In the genomic region with DNA sequence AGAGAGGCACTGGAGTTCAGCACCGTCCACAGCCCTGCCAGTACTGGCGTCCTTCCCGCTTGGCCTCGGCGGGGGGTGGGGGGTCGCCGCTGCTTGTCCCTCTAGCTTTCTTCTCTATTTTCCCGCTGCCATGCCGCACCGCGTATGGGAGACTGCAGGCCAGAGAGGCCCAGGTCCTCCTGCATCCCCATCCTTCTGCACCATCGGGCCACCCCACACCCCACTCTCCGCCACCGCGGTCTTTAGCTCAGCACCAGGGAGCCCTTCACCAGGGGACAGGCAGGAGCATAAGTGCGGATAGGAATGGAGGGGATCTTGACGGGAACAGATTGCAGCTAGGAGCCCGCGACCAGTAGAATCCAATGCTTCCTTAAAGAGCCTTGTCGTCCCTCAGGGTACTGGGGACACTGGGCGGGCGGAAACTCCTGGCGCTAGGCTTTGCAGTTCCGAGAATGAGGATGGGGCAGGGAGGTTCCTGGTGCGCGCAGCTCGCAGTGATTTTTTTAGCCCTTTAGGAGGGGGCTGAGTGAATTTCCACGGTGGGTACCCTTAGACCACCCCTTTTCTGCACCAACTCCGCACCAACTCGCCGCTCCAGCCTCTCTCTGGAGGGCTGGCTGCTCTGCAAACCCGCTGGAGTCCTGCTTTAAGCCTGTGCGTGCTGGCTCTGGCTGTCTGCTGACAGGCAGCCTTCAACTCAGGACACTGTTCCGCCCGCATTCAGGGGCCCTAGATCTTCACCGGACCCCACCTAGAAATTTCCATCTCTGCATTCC, we compare ENCODE assay signal across 8 mouse cellular contexts.
DNase-seq lines count a peak whose midpoint lies in the region; ATAC-seq lines count a peak whose summit lies in the region.

No protein-coding gene starts in this region.

- intact Hi-C loops in left cerebral cortex, postnatal 4 days (cut with DNase I) = loop anchor here (5.0 kb wide), 1 partner anchor 200 kb away; a partner anchor contains a TSS

- WGBS in heart, embryonic 14.5 days = under 1% methylated on average over 36 of the region's 36 CpGs
- WGBS in neural tube, embryonic 11.5 days = under 1% methylated on average over 36 of the region's 36 CpGs

- H3K27ac ChIP-seq in heart, embryonic 14.5 days (replicated peaks in 1 of 2; ENCODE audit: control insufficient read depth in 1 of 2, insufficient read depth in 1 of 2, low read depth in 2 of 2, low read length in 2 of 2) = no peak overlapping the region
- H3K27ac ChIP-seq in neural tube, embryonic 11.5 days (ENCODE audit: low read depth, low read length) = 0 out of 2 replicates have a peak overlapping the region, but pooled peaks have one; percentile 1

- peak overlapping the region; percentile 47; the same call in 1 of the 2 replicates for H3K9ac ChIP-seq in heart, embryonic 14.5 days (ENCODE audit: low read length)
- peak overlapping the region; percentile 63 for H3K9ac ChIP-seq in neural tube, embryonic 11.5 days (ENCODE audit: low read length)

- peak overlapping the region; percentile 85 for H3K4me2 ChIP-seq in heart, embryonic 14.5 days (ENCODE audit: low read length)
- H3K4me2 ChIP-seq in neural tube, embryonic 11.5 days (ENCODE audit: low read depth) = peak overlapping the region; percentile 95

- H3K36me3 ChIP-seq in heart, embryonic 14.5 days (ENCODE audit: control insufficient read depth, insufficient read depth, low read length) = no peaks in the 10 kb centered on the region
- H3K36me3 ChIP-seq in neural tube, embryonic 11.5 days (ENCODE audit: control insufficient read depth, insufficient read depth, low read length) = no peaks in the 10 kb centered on the region

- H3K9me3 ChIP-seq in heart, embryonic 14.5 days (ENCODE audit: control insufficient read depth, low read length) = no peaks in the 10 kb centered on the region
- H3K9me3 ChIP-seq in neural tube, embryonic 11.5 days (ENCODE audit: control insufficient read depth, low read length) = no peaks in the 10 kb centered on the region

- H3K4me1 ChIP-seq in heart, embryonic 14.5 days (ENCODE audit: control insufficient read depth in 2 of 2, insufficient read depth in 2 of 2, low read length in 2 of 2) = peaks cover 2 to 3% of the 10 kb centered on the region in 2 experiments; a peak in 2 of 4 replicates
- peaks cover 3% of the 10 kb centered on the region; the same call in 1 of the 2 replicates for H3K4me1 ChIP-seq in neural tube, embryonic 11.5 days (ENCODE audit: control insufficient read depth, insufficient read depth, low read length)

- peak; percentile 30 for DNase-seq in kidney, postnatal 10 days
- DNase-seq in kidney, adult 11 months = no peak
- peak; percentile 72 for DNase-seq in embryo, embryonic 10.5 days (ENCODE audit: low spot score)
- DNase-seq in left cerebral cortex, postnatal 4 days = peak; percentile 39
- peak; percentile 70 for DNase-seq in neural tube, embryonic 11.5 days (ENCODE audit: low spot score)
- DNase-seq in urinary bladder, postnatal 4 days (ENCODE audit: low spot score in 2 of 2) = no peak
- DNase-seq in B cell, adult 2 months = no peak

- H3K27me3 ChIP-seq in heart, embryonic 14.5 days (ENCODE audit: control insufficient read depth, insufficient read depth, low read length) = peaks cover 75% of the 10 kb centered on the region
- peaks cover 15% of the 10 kb centered on the region for H3K27me3 ChIP-seq in neural tube, embryonic 11.5 days (ENCODE audit: control insufficient read depth, insufficient read depth, low read length)

- H3K4me3 ChIP-seq in heart, embryonic 14.5 days (ENCODE audit: control insufficient read depth in 1 of 2, insufficient read depth in 1 of 2, low read depth in 1 of 2, low read length in 2 of 2) = peak overlapping the region; percentile 33 to 51
- H3K4me3 ChIP-seq in neural tube, embryonic 11.5 days (ENCODE audit: low read depth, low read length) = peak overlapping the region; percentile 50

- peak; percentile 50; the same call in 1 of the 2 replicates for ATAC-seq in heart, embryonic 14.5 days (ENCODE audit: insufficient number of reproducible peaks, insufficient read depth, low FRiP score, low read depth)
- ATAC-seq in neural tube, embryonic 11.5 days (ENCODE audit: insufficient read depth, low FRiP score, low TSS enrichment) = peak; percentile 74

Comparison
In these comparisons a context has a peak if more than half of its experiments do, and no peak if none do; other contexts are left out.
1. DNase-seq: peak in kidney, postnatal 10 days (single experiment), embryo, embryonic 10.5 days (single experiment), left cerebral cortex, postnatal 4 days (single experiment) and neural tube, embryonic 11.5 days (single experiment); none in kidney, adult 11 months (single experiment), urinary bladder, postnatal 4 days (0 of 2) and B cell, adult 2 months (0 of 2).